Mouse (Mus musculus) v-Abl transformed pro-B cells (cell line): Measurements from ENCODE around the gene Tpmt.

Experiments used
- in situ Hi-C, 2 experiments: fragments of 400-800 bp; cut with MboI; formaldehyde crosslinking; loops; one replicate each; pipeline ENCODE4 v1.15.1; 2025; ENCODE audit not compliant: unreplicated experiment in 2 of 2

Gene Tpmt

DNA sequence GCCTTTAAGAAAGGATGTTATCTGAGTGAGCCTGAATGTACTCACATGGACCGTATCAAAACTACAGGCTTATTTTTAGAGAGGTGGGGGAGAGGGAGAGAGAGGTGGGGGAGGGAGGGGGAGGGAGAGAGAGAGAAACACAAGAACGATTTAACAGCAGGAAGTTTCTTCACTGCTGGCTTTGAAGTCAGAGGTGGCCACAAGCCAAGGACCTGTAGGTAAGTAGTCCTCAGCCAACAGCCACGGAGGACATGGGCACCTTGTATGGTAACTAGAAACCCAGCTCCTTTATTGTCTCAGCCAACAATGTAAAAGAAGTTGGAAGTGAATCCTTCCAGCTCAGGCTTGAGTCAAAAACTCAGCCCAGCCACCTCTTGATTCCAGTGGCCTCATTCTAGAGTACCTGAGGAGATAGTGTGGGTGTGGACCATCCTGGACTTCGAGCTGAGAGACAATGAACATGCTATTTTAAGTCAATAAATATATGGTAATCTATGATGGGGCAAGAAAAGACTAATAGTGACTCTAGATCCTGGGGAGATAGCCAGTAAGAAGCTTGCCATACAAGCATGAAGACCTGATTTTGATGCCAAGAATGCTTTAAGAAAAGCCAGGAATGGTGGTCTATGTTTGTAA is 54.0 kb downstream of the Tpmt start:
- in situ Hi-C loops = no loop called here

- in situ Hi-C loops = no loop called here
These were observed 56.6 kb downstream of the Tpmt start for GRCm38 (mm10) chr13:46987941-46988340.

GRCm38 (mm10) chr13:46986208-46986607 is 58.3 kb downstream of the Tpmt start:
- in situ Hi-C loops = no loop called here

GRCm38 (mm10) chr13:46983878-46984277 is 60.7 kb downstream of the Tpmt start:
- in situ Hi-C loops = no loop called here

GRCm38 (mm10) chr13:46979836-46980490 is 64.6 kb downstream of the Tpmt start:
- in situ Hi-C loops = no loop called here

DNA sequence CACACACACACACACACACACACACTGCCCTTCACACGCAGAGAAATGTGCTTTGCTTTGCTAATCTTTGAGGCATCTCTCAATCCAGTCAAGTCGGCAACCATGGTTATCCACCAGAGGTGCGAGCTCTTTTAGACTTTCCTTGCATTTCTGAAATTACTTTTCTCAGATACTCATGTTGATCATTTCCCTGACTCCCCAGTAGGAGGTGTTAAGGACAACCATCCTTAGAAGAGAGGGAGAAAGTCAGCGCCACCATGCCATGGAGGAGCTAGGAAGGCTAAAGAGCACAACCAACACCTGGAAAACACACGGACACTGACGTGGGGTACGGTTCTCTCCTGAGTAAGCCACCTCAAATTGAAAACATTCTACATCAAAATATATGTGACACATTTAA is 68.0 kb downstream of the Tpmt start:
- in situ Hi-C loops = no loop called here

DNA sequence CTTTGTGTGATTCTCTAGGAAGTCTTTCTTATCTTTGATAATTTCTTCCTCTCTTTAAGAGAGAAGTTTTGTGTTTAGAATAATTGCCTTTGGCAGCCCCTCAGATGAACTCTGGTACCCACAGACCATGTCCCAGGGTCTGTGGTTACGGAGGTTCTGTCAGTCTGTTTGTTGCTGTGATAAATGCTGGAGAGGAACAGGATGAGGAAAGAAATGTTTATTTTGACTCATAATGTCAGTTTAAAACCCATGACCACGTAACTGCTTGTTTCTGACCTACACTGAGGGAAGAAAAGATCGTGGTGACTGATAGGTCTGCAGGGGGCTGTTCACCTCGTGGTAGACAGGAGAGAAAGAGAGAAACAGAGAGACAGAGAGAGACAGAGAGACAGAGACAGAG is 68.6 kb downstream of the Tpmt start:
- in situ Hi-C loops = no loop called here

- in situ Hi-C loops = no loop called here
These were observed 69.4 kb downstream of the Tpmt start for GRCm38 (mm10) chr13:46975031-46975551.
